Mouse (Mus musculus) olfactory bulb, adult 2 months (tissue): ENCODE results near the gene Gpr19.

Experiments used
- CTCF ChIP-seq: fragments of 200-500 bp; IDR thresholded peaks from 2 replicates; pipeline ENCODE4 v1.5.1; 2012; ENCODE audit warnings: low read depth, mild to moderate bottlenecking, low read length, moderate library complexity; ENCODE audit not compliant: insufficient read depth
- POLR2A ChIP-seq: fragments of 200-500 bp; IDR thresholded peaks from 2 replicates; pipeline ENCODE4 v1.6.1; 2012; ENCODE audit warnings: mild to moderate bottlenecking, low read depth, low read length, moderate library complexity; ENCODE audit not compliant: insufficient read depth

- TF ChIP-seq CTCF: no peak
- TF ChIP-seq POLR2A: no peak
These were observed 38.1 kb downstream of the Gpr19 start for GRCm38 (mm10) chr6:134860275-134860674.
